Mouse (Mus musculus) lung, postnatal 0 days (tissue): ENCODE results near the gene Klhdc8b.

Source experiments
- CTCF ChIP-seq: IDR thresholded peaks from 2 replicates; pipeline ENCODE4 v1.5.1; 2016; ENCODE audit warnings: antibody characterized with exemption, mild to moderate bottlenecking
- EP300 ChIP-seq: IDR thresholded peaks from 2 replicates; pipeline ENCODE4 v1.6.1; 2016; ENCODE audit warnings: antibody characterized with exemption, mild to moderate bottlenecking, control low read depth

- no peak for TF ChIP-seq CTCF
- no peak for TF ChIP-seq EP300
Observed at GRCm38 (mm10) chr9:108491286-108491580, 29.9 kb upstream of the Klhdc8b start.
